Mouse (Mus musculus) brown adipose tissue, adult 24 weeks (tissue): ENCODE measurements around the gene Rfc5. TPM values are rescaled to one million over a fixed set of nuclear protein-coding genes. Genes with fewer than 3 reads are reported as not detected.
"Not testable (repeated sequence)": the region's sequence is repeated elsewhere in the genome, so short reads cannot be mapped to it uniquely, and the experiment has no call there.

Experiments
- H3K27ac ChIP-seq: fragments of 200-500 bp; replicated peaks from 2 replicates; pipeline ENCODE4 v1.5.1; 2012; ENCODE audit warnings: low read depth, mild to moderate bottlenecking, low read length
- H3K4me1 ChIP-seq: fragments of 200-500 bp; 2 replicates; pipeline ENCODE4 v1.6.1; 2012; ENCODE audit warnings: low read length, mixed read lengths; ENCODE audit not compliant: control insufficient read depth, insufficient read depth, insufficient read length
- H3K4me3 ChIP-seq: fragments of 200-500 bp; 2 replicates; pipeline ENCODE4 v1.5.1; 2012; ENCODE audit warnings: low read depth, mild to moderate bottlenecking, low read length, moderate library complexity; ENCODE audit not compliant: insufficient read depth
- polyA plus RNA-seq: library from polyadenylated mRNA; stranded (reverse); fragments of >200 nt; gene quantifications from 2 replicates; pipeline ENCODE4 v1.2.4, GENCODE M21; 2012; ENCODE audit not compliant: missing spikeins, insufficient read depth, insufficient read length

Gene Rfc5
- 2.4 and 2.9 TPM in 2 replicates for polyA plus RNA-seq

DNA sequence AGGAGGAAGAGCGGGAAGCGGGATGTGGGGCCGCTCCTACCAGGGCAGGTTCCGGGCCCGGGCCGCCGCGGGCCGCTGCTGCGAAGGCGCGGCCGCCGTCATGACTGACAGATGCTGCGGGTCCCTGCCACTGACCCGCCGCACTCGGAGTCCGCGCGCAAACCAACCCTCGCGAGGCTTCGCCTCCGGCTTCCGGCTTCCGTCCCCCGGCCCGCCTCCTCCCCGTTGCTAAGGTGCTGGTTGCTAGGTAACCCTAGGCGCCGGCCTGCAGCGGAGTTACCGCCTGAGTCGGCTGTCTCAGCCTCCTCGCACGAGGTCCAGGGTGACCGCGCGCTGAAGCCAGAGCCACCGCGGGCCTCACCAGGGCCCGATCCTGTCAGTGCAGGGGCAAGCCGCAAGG lies at the start of gene Rfc5:
Gene Rfc5 (minus strand): TSS at position 171 of the 400 bp plus-strand sequence.
- no peak within 1 kb of the TSS for H3K27ac ChIP-seq
- H3K4me1 ChIP-seq: no peaks in the 10 kb centered on the region
- H3K4me3 ChIP-seq: peak within 1 kb of the TSS; percentile 65

DNA sequence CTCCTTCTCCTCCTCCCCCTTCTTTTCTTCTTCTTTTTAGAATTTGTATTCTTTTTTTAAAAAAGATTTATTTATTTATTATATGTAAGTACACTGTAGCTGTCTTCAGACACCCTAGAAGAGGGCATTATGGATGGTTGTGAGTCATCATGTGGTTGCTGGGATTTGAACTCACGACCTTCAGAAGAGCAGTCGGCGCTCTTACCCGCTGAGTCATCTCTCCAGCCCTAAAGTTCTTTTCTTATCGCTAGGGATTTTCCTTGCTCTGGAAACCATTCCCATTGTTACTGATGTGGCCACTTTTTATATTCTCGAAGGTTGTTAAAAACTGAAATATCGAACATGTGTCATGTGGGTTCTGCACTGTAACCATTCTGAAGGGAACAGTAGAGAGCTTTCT lies 44.7 kb upstream of the Rfc5 start:
- not testable (repeated sequence) for H3K4me3 ChIP-seq, H3K27ac ChIP-seq, H3K4me1 ChIP-seq

DNA sequence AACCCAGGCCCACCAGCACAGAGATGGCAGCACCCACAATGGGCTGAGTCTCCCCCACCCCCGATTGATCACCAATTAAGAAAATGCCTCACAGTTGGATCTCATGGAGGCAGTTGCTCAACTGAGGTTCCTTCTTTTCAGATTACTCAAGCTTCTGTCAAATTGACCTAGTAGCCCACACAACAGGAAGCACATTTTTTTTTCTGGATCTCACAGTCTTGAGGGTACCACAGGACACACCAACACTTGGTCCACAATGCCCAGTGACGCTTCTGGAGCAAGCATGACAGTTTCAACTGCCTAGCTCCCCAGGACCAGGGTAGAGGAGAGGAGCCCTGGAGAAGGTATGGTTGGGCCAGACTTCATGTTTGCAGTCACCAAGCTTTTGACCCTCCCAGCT lies 28.6 kb upstream of the Rfc5 start:
- no peaks in the 10 kb centered on the region for H3K4me1 ChIP-seq
- no peak overlapping the region for H3K27ac ChIP-seq
- no peak overlapping the region for H3K4me3 ChIP-seq

DNA sequence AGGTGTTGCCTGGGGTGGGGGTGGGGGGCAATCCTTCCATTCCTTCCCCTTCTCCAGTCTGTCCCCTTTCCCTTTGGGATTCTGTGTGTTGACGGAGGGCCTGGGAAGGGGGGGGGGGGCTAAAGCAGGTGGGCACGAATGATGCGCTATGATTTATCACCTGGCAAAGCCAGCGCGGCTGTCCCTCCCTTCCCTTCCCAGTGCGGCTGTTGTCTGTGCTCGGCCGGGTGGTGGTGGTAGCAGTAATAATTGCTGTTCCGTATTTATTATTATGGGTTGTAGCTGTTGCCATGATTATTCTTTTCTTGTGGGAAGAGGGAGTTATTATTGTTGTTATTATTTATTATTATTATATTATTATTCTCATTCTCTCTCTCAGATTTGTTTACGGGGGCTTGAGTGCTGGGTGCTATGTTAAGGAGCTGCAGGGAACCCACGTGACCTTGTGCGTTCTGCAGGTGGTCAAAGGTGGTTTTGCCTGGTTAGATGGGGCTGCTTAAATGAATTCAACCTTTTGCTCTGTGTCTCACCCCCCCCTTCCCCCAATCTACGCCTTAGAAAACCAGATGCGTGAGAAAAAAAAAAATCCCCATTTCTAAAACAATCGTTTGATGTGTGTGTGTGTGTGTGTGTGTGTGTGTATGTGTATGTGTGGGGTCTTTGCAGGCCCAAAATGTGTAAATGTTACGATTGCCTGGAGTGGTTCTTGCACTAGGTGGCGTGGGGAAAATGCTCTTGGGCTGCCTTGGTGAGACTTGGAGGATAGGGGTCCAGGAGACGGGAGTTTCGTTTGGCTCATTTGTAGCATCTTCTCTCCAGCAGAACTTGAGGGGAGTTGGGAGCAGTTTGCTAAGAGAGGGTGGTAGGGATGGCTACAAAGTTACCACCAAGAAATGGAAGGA lies 26.4 kb upstream of the Rfc5 start:
- Histone ChIP-seq H3K27ac (no peak overlapping the region), H3K4me1 (no peaks in the 10 kb centered on the region), H3K4me3 (no peak overlapping the region)

DNA sequence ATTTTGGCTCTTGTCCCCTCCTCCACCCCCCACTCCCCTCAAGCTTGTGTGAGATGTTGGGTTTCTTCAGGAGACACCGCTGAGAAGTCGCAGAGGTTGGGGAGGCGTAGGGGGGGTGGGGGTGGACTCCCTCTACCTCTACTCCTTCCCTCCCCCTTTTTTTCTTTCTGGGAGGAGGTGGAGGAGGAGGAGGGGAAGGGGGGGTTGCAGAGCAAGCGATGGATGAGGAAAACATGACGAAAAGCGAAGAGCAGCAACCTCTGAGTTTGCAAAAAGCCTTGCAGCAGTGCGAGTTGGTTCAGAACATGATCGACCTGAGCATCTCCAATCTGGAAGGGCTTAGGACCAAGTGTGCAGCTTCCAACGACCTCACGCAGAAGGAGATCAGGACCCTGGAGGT lies 25.8 kb upstream of the Rfc5 start:
- H3K4me1 ChIP-seq: no peaks in the 10 kb centered on the region
- no peak overlapping the region for H3K4me3 ChIP-seq
- H3K27ac ChIP-seq: no peak overlapping the region

DNA sequence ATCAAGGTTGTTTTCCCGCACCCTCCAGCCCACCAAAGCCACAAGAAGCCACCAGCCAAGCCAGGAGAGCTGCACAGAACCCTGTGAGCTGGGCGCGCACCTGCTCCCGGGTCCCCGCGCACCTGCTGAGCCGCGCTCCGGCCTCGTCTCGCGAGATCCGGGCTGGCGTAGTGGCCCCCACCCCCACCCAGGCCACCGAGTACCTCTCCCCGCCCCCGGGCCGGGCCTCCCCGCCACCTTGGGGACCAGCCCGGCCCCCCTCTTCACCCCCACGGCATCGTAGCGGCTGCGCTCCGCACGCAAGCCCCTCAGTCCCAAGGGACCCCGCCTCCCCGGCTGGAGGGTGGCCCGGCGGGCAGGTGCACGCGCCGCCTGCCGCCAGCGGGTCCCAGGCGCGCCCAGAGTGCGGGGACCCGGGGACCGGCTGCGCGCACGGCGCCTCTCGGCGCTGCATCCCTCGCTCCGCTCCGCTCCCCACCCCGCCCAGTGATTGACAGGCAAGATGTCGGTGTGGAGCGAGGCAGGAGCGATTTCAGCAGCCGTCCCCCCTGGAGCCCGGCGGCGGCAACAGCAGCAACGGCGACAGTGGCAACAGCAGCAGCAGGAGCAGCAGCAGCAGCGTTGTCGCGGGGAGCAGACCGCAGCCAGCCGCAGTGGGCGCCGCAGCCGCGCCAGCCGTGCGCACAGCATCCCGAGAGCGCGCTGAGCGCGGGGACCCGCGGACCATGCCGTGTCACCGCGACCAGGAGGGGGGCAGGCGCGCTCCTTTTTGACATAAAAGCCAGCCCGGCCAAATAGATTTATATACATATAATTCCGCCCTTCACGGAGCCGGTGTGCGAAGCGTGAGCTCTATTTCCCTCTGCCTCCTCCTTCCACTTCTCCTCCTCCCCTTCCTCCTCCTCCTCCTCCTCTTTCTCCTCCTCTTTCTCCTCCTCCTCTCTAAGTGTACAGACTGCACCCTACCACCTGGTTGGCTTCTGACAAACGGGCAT lies 25.0 kb upstream of the Rfc5 start, which contains the start of gene Ksr2:
Gene Ksr2 (plus strand): TSS at position 494 of the 995 bp plus-strand sequence.
- Histone ChIP-seq H3K4me3 (peak within 1 kb of the TSS; percentile 50), H3K4me1 (no peaks in the 10 kb centered on the region), H3K27ac (no peak within 1 kb of the TSS)

GRCm38 (mm10) chr5:117409369-117409768 lies 20.5 kb upstream of the Rfc5 start:
- H3K4me1 ChIP-seq: no peaks in the 10 kb centered on the region
- H3K27ac ChIP-seq: no peak overlapping the region
- no peak overlapping the region for H3K4me3 ChIP-seq

DNA sequence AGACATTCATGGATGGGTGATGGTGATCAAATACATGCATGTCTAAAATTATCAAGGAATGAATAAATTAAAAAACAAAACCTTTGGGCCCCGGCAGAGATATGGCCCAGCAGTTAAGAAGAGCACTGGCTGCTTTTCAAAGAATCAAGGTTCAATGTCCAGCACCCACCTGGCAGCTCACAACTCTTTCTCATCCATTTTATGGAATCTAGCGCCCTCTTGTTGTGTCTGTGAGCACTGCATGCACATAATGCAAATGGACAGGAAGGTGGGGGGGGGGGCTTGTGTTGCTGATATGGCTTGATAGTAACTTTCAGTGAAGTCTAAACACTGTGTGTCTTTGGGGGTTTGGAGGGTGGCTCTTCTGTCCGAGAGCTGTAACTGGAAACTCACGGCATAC lies 19.4 kb upstream of the Rfc5 start:
- Histone ChIP-seq H3K4me1 (no peaks in the 10 kb centered on the region), H3K4me3 (no peak overlapping the region), H3K27ac (no peak overlapping the region)

- H3K4me3 ChIP-seq, H3K4me1 ChIP-seq, H3K27ac ChIP-seq: not testable (repeated sequence)
These were observed 15.8 kb upstream of the Rfc5 start for GRCm38 (mm10) chr5:117404671-117405070.

DNA sequence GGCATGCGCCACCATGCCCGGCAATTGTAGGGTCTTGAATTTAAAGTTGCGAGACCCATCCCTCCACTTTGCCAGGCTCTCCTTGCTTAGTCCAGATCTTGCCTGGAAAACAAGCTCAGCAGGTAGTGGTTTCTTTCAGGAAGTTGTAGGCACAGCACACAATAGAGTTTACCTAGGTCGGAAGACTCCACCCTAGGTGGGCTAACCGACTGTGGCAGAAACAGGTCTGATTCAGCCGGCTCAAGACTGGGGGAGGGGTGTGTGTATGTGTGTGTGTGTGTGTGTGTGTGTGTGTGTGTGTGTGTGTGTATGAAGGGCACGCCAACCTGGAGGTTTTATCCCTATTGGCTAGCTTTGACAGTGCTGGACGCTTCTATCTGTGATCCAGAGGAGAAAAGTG lies 14.8 kb upstream of the Rfc5 start:
- Histone ChIP-seq H3K4me3 (no peak overlapping the region), H3K4me1 (no peaks in the 10 kb centered on the region), H3K27ac (no peak overlapping the region)

GRCm38 (mm10) chr5:117399281-117399680 lies 10.4 kb upstream of the Rfc5 start:
- Histone ChIP-seq H3K4me1 (no peaks in the 10 kb centered on the region), H3K27ac (no peak overlapping the region), H3K4me3 (no peak overlapping the region)

GRCm38 (mm10) chr5:117398007-117398550 lies 9.2 kb upstream of the Rfc5 start:
- no peak overlapping the region for H3K4me3 ChIP-seq
- no peaks in the 10 kb centered on the region for H3K4me1 ChIP-seq
- no peak overlapping the region for H3K27ac ChIP-seq

GRCm38 (mm10) chr5:117397371-117397770 lies 8.5 kb upstream of the Rfc5 start:
- H3K4me3 ChIP-seq: no peak overlapping the region
- H3K4me1 ChIP-seq: no peaks in the 10 kb centered on the region
- no peak overlapping the region for H3K27ac ChIP-seq

- H3K27ac ChIP-seq: no peak overlapping the region
- no peak overlapping the region for H3K4me3 ChIP-seq
- no peaks in the 10 kb centered on the region for H3K4me1 ChIP-seq
These were observed 7.8 kb upstream of the Rfc5 start for GRCm38 (mm10) chr5:117396596-117397014.

DNA sequence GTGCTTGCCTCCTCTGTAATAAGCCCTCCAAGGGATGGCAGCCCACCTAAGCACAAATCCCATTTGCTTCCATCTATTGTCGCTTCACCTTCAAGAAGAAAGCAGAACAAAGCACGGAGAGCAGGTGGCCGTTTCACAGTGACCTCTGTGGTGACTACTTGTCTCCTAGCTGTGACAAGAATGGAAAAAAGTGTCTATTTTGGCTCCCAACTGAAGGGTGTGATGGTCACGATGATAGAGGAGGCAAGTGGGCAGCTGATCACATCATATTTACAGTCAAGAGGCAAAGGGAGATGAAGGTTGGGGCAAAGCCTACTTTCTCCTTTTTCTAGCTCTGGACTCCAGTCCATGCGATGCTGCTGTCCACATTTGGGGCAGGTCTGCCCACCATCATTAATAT lies 7.0 kb upstream of the Rfc5 start:
- Histone ChIP-seq H3K27ac (no peak overlapping the region), H3K4me3 (no peak overlapping the region), H3K4me1 (no peaks in the 10 kb centered on the region)
